Mouse (Mus musculus) hematopoietic stem cell, adult 5-6 weeks (primary cell): ENCODE measurements around the gene Rpl31. TPM values are rescaled to one million over a fixed set of nuclear protein-coding genes. Genes with fewer than 3 reads are reported as not detected.
A peak's percentile ranks its signal among the peaks of the same experiment; 100 is the strongest.

Source experiments
- ATAC-seq, 2 experiments: fragments of 125-278 bp in 1 of 2; replicated peaks in 1 of 2; 2 replicates each; pipeline ENCODE4 v1.8.0; 2016 to 2017; ENCODE audit warnings: inconsistent platforms in 2 of 2, mild to moderate bottlenecking in 2 of 2, moderate number of reproducible peaks in 2 of 2, low read depth in 1 of 2, moderate TSS enrichment in 1 of 2; ENCODE audit not compliant: low FRiP score in 2 of 2, poor library complexity in 2 of 2, severe bottlenecking in 2 of 2, insufficient read depth in 1 of 2, low TSS enrichment in 1 of 2
- total RNA-seq: library from RNA; stranded (forward); fragments of 172-1452, 232-1000 nt; gene quantifications from 2 replicates; pipeline ENCODE4 v1.2.3, GENCODE M21; 2017

The Rpl31 gene
- total RNA-seq, 1 experiment from 2014 or later, result 732 TPM

GRCm38 (mm10) chr1:39388163-39388562 lies 20.5 kb downstream of the Rpl31 start:
- ATAC-seq, result no peak

- no peak for ATAC-seq
Observed at GRCm38 (mm10) chr1:39389338-39389737, 21.7 kb downstream of the Rpl31 start.

- no peak for ATAC-seq
Observed at GRCm38 (mm10) chr1:39391652-39392051, 24.0 kb downstream of the Rpl31 start.

GRCm38 (mm10) chr1:39392189-39392588 lies 24.5 kb downstream of the Rpl31 start:
- ATAC-seq, result peak; percentile 43 to 52; a peak in 1 of 4 replicates

GRCm38 (mm10) chr1:39393217-39393867 lies 25.7 kb downstream of the Rpl31 start:
- peak in 1 of 2 experiments; percentile 55; a peak in 2 of 4 replicates for ATAC-seq

GRCm38 (mm10) chr1:39394096-39394495 lies 26.5 kb downstream of the Rpl31 start:
- no peak for ATAC-seq

- no peak for ATAC-seq
Observed at GRCm38 (mm10) chr1:39394650-39395049, 27.0 kb downstream of the Rpl31 start.

- ATAC-seq, result peak; percentile 89 to 92
Observed at GRCm38 (mm10) chr1:39396347-39396746, 28.7 kb downstream of the Rpl31 start.

GRCm38 (mm10) chr1:39398284-39398683 lies 30.6 kb downstream of the Rpl31 start:
- ATAC-seq, result no peak

- ATAC-seq, result no peak
Observed at GRCm38 (mm10) chr1:39399228-39399627, 31.6 kb downstream of the Rpl31 start.

GRCm38 (mm10) chr1:39400173-39400572 lies 32.5 kb downstream of the Rpl31 start:
- ATAC-seq, result no peak

GRCm38 (mm10) chr1:39407108-39407507 lies 39.5 kb downstream of the Rpl31 start:
- ATAC-seq, result no peak

GRCm38 (mm10) chr1:39408123-39408522 lies 40.5 kb downstream of the Rpl31 start:
- no peak for ATAC-seq

GRCm38 (mm10) chr1:39408668-39409067 lies 41.0 kb downstream of the Rpl31 start:
- peak; percentile 54 to 65; a peak in 2 of 4 replicates for ATAC-seq

GRCm38 (mm10) chr1:39410085-39410821 lies 42.6 kb downstream of the Rpl31 start:
- ATAC-seq, result no peak

- ATAC-seq, result peak; percentile 88 to 92
Observed at GRCm38 (mm10) chr1:39417817-39418216, 50.2 kb downstream of the Rpl31 start.

- no peak for ATAC-seq
Observed at GRCm38 (mm10) chr1:39418852-39419251, 51.2 kb downstream of the Rpl31 start.

GRCm38 (mm10) chr1:39420987-39421386 lies 53.3 kb downstream of the Rpl31 start:
- ATAC-seq, result no peak
